Mouse (Mus musculus) neural tube, embryonic 15.5 days (tissue): ENCODE data around the gene Fras1. TPM values are rescaled to one million over a fixed set of nuclear protein-coding genes. Genes with fewer than 3 reads are reported as not detected.

Experiments used
- ATAC-seq: fragments of 200-750 bp; cut with Nextera tagmentation; 2 replicates; pipeline ENCODE4 v1.8.0; 2017; ENCODE audit warnings: mild to moderate bottlenecking, moderate TSS enrichment, moderate library complexity; ENCODE audit not compliant: low FRiP score
- H3K27ac ChIP-seq: fragments of 300-500 bp; sonication (generic); replicated peaks from 2 replicates; pipeline ENCODE4 v1.5.1; 2015; ENCODE audit warnings: mild to moderate bottlenecking, inconsistent platforms
- H3K27me3 ChIP-seq: fragments of 300-500 bp; sonication (generic); replicated peaks from 2 replicates; pipeline ENCODE4 v1.6.1; 2015; ENCODE audit warnings: inconsistent platforms
- H3K36me3 ChIP-seq: fragments of 300-500 bp; sonication (generic); 2 replicates; pipeline ENCODE4 v1.6.1; 2015; ENCODE audit warnings: inconsistent platforms
- H3K4me1 ChIP-seq: fragments of 300-500 bp; sonication (generic); 2 replicates; pipeline ENCODE4 v1.6.1; 2015; ENCODE audit warnings: inconsistent platforms
- H3K4me2 ChIP-seq: fragments of 300-500 bp; sonication (generic); 2 replicates; pipeline ENCODE4 v1.6.1; 2015; ENCODE audit warnings: inconsistent platforms, mild to moderate bottlenecking, moderate library complexity
- H3K4me3 ChIP-seq: fragments of 300-500 bp; sonication (generic); replicated peaks from 2 replicates; pipeline ENCODE4 v1.5.1; 2015; ENCODE audit warnings: mild to moderate bottlenecking, inconsistent platforms
- H3K9ac ChIP-seq: fragments of 300-500 bp; sonication (generic); replicated peaks from 2 replicates; pipeline ENCODE4 v1.6.1; 2015; ENCODE audit warnings: mild to moderate bottlenecking, inconsistent platforms
- H3K9me3 ChIP-seq: fragments of 300-500 bp; sonication (generic); replicated peaks from 2 replicates; pipeline ENCODE4 v1.6.1; 2016; ENCODE audit warnings: inconsistent platforms
- WGBS: fragments of 180-500 bp; shearing (Covaris S2); methylation state at CpG from one replicate; pipeline ENCODE4 v1.1.7; 2015; ENCODE audit warnings: mixed read lengths; 5-methylcytosine and 5-hydroxymethylcytosine counted together
- polyA plus RNA-seq: library from polyadenylated mRNA; unstranded; fragments of >200 nt; fragmentation: Nextera tagmentation; extraction: Ambion mirVana; gene quantifications from 2 replicates; pipeline ENCODE4 v1.2.1, GENCODE M21; 2015

Gene Fras1
- polyA plus RNA-seq, 1 experiment from 2014 or later = 5.3 TPM

DNA sequence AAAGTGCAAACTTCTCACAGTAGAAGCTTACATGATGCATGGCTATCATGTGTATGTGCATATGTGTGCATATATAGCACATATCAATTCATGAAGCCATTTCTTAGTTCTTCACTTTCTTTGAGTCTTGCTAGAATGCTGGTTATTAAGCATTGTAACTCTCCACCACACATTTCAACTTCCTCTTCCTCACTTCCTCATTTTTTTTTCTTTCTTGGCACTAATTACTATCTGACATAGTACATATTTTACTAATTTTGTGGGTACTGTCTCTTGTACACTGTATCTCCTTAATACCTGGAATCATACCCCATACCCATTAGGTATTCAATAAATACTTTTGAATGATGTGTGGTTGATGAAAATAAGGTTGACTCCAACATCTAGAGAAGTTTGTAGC, 158.2 kb downstream of the Fras1 start:
- no peak overlapping the region for H3K27ac ChIP-seq
- no peak overlapping the region for H3K4me2 ChIP-seq
- no peaks in the 10 kb centered on the region for H3K9me3 ChIP-seq
- H3K4me1 ChIP-seq = 0 out of 2 replicates have a peak, but pooled peaks cover 6% of the 10 kb centered on the region
- no peak for ATAC-seq
- no peaks in the 10 kb centered on the region for H3K36me3 ChIP-seq
- H3K4me3 ChIP-seq = no peak overlapping the region
- no peak overlapping the region for H3K9ac ChIP-seq
- no peaks in the 10 kb centered on the region for H3K27me3 ChIP-seq

DNA sequence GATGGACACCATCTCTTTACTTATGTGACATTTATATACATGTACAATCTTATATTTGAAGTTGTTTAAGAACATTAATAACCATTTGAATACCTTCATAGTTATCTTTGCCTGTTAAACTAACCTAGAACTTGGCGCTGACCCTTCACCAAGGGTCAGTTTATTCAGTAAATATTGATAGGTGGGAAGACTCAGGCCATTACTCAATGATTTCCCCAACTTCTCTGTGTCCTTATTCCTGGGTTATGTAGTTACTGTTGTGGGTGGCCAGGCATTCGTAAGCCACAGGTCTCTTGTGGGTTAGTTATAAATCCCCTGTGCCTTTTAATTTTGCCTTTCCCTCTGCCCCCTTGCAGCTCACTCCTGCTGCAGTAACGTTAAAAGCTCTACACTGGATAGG, 162.8 kb downstream of the Fras1 start:
- no peak for ATAC-seq
- Histone ChIP-seq H3K27me3 (no peaks in the 10 kb centered on the region), H3K9me3 (no peaks in the 10 kb centered on the region), H3K4me3 (no peak overlapping the region), H3K9ac (no peak overlapping the region), H3K27ac (no peak overlapping the region), H3K4me1 (no peaks in the 10 kb centered on the region), H3K36me3 (no peaks in the 10 kb centered on the region), H3K4me2 (no peak overlapping the region)
- WGBS = 79% methylated on average over 3 of the region's 3 CpGs

DNA sequence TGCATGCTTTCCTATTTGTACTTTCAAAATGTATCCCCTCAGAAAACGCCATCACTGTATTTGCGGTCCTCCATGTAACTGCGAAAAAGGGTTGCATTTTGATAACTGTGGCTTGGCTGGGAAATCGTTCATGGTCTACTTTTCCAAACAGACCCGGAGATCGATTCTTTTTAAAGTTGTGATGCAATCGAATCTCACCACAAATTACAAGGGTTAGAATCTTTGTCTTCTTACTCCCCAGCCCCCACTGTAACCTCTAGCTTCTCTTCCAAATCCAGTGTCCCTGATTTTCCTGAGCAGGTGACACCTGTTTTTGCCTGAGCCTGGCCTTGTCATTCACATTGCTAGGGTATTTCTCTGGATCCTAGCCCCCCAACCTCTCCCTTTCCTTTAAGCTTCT, 163.2 kb downstream of the Fras1 start:
- Histone ChIP-seq H3K9ac (no peak overlapping the region), H3K9me3 (no peaks in the 10 kb centered on the region), H3K4me3 (no peak overlapping the region), H3K4me2 (no peak overlapping the region), H3K27me3 (no peaks in the 10 kb centered on the region), H3K36me3 (no peaks in the 10 kb centered on the region), H3K4me1 (no peaks in the 10 kb centered on the region), H3K27ac (no peak overlapping the region)
- no peak for ATAC-seq
- 93% methylated on average over 7 of the region's 7 CpGs for WGBS

DNA sequence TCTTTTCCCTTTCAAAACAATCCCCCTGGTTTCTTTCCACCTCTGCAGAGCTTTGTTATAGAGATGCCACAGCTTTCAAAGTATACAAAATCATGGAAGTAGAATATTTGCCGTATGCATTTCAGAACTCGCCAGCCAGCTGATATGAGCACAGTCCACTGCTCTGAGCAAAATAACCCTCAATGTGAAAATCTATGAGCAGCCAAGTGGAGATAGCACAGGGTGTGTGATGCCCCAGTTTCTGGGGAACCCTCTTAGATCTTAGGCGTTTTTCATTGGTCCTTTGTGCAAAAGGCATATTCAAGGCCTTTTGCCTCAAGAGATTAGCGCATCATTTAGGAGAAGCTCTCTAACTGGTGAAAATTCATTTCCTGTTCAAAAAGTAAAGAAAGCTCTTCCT, 170.4 kb downstream of the Fras1 start:
- no peaks in the 10 kb centered on the region for H3K36me3 ChIP-seq
- 92% methylated on average over 4 of the region's 4 CpGs for WGBS
- no peak overlapping the region for H3K4me3 ChIP-seq
- ATAC-seq = no peak
- no peaks in the 10 kb centered on the region for H3K27me3 ChIP-seq
- no peaks in the 10 kb centered on the region for H3K9me3 ChIP-seq
- no peaks in the 10 kb centered on the region for H3K4me1 ChIP-seq
- H3K27ac ChIP-seq = no peak overlapping the region
- H3K9ac ChIP-seq = no peak overlapping the region
- no peak overlapping the region for H3K4me2 ChIP-seq

DNA sequence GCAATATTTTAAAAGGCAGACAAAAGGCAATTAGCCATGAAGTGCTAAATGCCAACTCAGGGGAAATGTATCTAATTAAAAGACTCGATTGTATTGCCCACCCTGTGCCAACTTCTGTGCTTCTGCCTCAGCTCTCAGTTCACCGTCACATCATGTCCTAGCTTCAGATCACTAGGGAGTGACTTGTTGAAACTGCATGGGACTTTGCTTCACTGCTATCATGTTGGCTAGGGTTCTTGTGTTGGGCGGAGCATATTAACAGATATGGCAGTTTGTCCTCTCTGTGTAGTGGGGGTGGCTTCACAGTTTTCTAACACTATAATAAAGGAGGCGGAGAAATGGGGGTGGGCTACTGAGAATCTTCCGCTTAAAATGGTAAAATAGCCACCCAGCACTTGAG, 172.2 kb downstream of the Fras1 start:
- no peaks in the 10 kb centered on the region for H3K4me1 ChIP-seq
- no peak overlapping the region for H3K4me2 ChIP-seq
- WGBS = 78% methylated on average over 5 of the region's 5 CpGs
- H3K36me3 ChIP-seq = no peaks in the 10 kb centered on the region
- no peak overlapping the region for H3K9ac ChIP-seq
- H3K9me3 ChIP-seq = no peaks in the 10 kb centered on the region
- no peak overlapping the region for H3K27ac ChIP-seq
- no peak overlapping the region for H3K4me3 ChIP-seq
- no peak for ATAC-seq
- H3K27me3 ChIP-seq = no peaks in the 10 kb centered on the region

DNA sequence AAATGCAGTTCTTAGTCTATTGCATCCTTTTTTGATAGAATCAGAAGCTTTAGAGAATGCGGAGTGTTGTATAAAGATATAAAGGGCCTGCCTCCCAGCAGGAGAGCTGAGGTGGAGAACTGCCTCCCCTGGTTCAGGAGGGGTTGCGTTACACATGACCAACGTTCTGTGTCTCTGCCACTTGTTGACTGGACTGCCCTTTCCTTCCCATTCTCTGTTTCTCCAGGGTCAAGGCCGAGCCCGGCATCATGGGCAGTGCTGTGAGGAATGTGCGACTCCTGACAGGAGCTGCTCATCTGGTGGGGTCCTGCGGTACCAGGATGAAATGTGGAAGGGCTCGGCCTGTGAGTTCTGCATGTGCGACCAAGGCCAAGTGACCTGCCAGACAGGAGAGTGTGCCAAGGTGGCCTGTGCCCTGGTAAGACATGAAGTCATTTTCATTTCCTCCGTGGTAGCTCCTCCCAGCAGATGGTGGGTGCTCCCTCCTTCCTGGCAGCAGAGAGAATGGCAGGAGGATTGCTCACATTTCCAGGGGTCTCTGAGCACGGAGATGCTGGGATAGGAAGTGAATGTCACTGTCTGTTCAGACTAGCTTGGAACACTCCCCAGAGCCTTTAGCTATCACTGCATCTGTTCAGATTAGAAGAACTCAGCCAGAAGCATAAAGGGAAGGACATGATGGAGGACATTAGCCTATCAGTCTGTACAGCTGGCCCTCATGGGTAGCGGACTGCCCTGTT, 181.4 kb downstream of the Fras1 start:
- no peak for ATAC-seq
- WGBS = 86% methylated on average over 12 of the region's 12 CpGs

DNA sequence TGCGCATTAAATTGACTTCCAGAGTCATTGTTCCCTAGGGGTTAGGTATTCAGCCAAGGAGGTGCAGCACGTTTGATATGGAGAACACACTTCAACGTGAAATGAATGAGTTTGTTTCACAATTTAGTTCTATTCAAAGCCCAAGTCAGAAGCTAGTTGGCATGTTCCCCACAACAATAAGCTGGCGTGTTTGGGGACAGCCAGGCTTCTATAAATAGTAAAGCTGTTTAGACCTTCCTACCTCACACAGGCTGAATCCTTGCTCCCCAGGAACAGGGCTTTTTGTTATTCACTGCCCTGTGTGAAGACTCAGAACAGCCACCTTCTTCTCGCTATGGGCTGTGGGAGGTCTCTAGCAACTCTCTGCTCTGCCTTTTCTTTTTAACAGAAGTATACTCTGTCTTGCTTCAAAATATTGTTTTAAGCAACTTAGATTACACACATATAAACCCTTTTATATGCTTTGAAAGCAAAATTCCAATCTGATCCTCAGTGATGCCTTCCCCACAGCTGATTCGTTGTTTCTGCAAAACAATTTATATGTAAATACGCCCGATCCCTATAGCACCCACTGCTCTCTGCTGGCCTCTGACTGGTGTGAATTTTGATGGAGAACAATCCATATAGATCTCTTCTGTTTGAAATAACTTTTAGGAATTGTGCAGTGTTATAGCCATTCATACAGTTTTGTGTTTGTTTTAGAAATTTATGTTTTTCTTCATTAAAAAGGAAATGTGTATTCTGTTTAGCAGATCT, 184.5 kb downstream of the Fras1 start:
- WGBS = 30% methylated on average over 8 of the region's 8 CpGs

More for the DNA sequence above, 181.4 kb downstream of the Fras1 start:
- H3K4me3 ChIP-seq = no peak overlapping the region
- H3K27ac ChIP-seq = no peak overlapping the region
- peaks cover 13% of the 10 kb centered on the region for H3K4me1 ChIP-seq
- no peaks in the 10 kb centered on the region for H3K9me3 ChIP-seq
- H3K27me3 ChIP-seq = no peaks in the 10 kb centered on the region
- H3K9ac ChIP-seq = no peak overlapping the region
- no peak overlapping the region for H3K4me2 ChIP-seq
- no peaks in the 10 kb centered on the region for H3K36me3 ChIP-seq

DNA sequence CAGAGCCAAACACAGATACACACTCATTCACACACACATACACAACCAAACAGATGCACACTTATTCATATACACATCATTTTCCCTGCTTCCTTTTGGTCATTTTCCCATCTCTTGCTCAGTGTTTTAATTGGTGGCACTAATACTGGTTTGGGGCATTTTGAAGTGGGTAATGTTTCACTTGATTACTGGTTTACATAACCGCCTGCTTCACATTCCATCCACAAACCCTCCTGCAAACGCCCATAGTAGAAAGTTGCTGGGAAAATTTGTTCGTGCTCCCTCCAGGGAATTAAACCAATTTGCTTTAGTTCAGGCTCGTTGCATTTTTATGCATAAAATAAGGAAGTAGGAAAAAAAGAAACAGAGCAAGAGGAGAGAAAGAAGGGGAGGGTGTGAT, 200.8 kb downstream of the Fras1 start:
- Histone ChIP-seq H3K9me3 (no peaks in the 10 kb centered on the region), H3K36me3 (no peaks in the 10 kb centered on the region), H3K27ac (no peak overlapping the region), H3K27me3 (no peaks in the 10 kb centered on the region), H3K9ac (no peak overlapping the region), H3K4me3 (no peak overlapping the region), H3K4me1 (0 out of 2 replicates have a peak, but pooled peaks cover 5% of the 10 kb centered on the region), H3K4me2 (no peak overlapping the region)
- 46% methylated on average over 4 of the region's 4 CpGs for WGBS
- ATAC-seq = no peak

More for the DNA sequence above, 184.5 kb downstream of the Fras1 start:
- no peak for ATAC-seq
- no peaks in the 10 kb centered on the region for H3K9me3 ChIP-seq
- H3K36me3 ChIP-seq = no peaks in the 10 kb centered on the region
- H3K4me1 ChIP-seq = peaks cover 13% of the 10 kb centered on the region
- no peak overlapping the region for H3K27ac ChIP-seq
- no peaks in the 10 kb centered on the region for H3K27me3 ChIP-seq
- H3K9ac ChIP-seq = no peak overlapping the region
- H3K4me3 ChIP-seq = no peak overlapping the region
- H3K4me2 ChIP-seq = no peak overlapping the region

DNA sequence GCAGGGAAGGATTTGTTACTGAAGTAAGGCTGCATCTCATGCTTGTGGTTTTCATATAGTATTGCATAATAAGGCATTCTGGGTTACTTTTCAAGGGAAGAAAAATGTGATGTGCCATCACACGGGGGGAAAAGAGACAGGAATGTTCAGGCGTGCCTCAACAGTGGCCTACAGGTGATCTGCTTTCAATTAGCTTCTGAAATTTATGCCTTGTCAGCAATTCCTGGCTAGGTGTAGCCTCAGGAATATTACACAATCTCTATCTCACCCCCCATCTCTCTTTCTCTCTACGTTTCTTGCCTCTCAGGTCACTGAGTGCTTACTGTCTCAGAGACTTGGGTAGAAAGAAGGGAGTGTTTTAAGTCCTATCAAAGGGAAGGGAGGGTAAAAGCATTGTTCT, 204.9 kb downstream of the Fras1 start:
- ATAC-seq = no peak
- Histone ChIP-seq H3K4me1 (0 out of 2 replicates have a peak, but pooled peaks cover 5% of the 10 kb centered on the region), H3K9me3 (no peaks in the 10 kb centered on the region), H3K4me3 (no peak overlapping the region), H3K4me2 (no peak overlapping the region), H3K9ac (no peak overlapping the region), H3K27ac (no peak overlapping the region), H3K36me3 (no peaks in the 10 kb centered on the region), H3K27me3 (no peaks in the 10 kb centered on the region)
- 84% methylated on average over 3 of the region's 3 CpGs for WGBS

DNA sequence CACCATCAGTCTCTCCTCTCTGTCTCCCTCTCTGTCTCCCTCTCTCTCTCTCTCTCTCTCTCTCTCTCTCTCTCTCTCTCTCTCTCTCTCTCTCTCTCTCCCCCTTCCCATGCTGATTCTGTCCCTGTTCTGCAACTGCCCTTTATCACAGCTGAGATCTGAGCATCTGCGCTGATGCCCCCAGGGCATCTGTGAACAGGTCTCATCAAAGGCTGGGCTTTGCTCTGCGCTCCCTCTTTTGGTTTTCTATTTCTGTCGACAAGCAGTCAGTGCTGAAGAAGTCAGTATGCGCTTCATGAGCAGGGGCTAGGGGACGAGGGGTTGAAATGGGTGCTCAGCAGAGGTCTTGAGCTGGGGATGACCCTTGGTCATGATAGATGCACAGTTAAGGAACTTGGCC, 206.2 kb downstream of the Fras1 start:
- H3K4me2 ChIP-seq = no peak overlapping the region
- H3K27ac ChIP-seq = no peak overlapping the region
- H3K36me3 ChIP-seq = no peaks in the 10 kb centered on the region
- H3K9ac ChIP-seq = no peak overlapping the region
- 0 out of 2 replicates have a peak, but pooled peaks cover under 1% of the 10 kb centered on the region for H3K4me1 ChIP-seq
- no peaks in the 10 kb centered on the region for H3K9me3 ChIP-seq
- no peak overlapping the region for H3K4me3 ChIP-seq
- WGBS = 69% methylated on average over 5 of the region's 5 CpGs
- no peaks in the 10 kb centered on the region for H3K27me3 ChIP-seq
- no peak for ATAC-seq

DNA sequence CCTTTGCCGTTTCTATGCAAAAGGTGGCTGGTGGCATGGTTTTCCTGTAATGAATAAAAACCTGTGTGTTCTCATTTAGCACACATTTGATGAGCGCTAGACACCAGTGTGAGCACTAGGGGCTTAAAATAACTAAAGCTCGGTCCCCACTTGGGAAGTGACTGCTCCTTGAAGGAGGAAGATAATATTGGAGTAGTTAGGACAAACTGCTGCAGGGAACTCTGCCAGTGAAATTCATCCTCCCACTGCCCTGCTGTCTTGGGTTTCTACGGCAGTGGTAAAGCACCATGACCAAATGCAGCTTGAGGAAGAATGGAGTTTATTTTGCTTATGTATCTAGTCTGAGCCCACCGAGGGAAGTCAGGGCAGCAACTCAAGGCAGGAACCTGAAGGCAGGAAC, 211.0 kb downstream of the Fras1 start:
- Histone ChIP-seq H3K4me1 (no peaks in the 10 kb centered on the region), H3K27ac (no peak overlapping the region), H3K4me3 (no peak overlapping the region), H3K9ac (no peak overlapping the region), H3K36me3 (no peaks in the 10 kb centered on the region), H3K27me3 (no peaks in the 10 kb centered on the region), H3K9me3 (no peaks in the 10 kb centered on the region), H3K4me2 (no peak overlapping the region)
- WGBS = 86% methylated on average over 5 of the region's 5 CpGs
- no peak for ATAC-seq

DNA sequence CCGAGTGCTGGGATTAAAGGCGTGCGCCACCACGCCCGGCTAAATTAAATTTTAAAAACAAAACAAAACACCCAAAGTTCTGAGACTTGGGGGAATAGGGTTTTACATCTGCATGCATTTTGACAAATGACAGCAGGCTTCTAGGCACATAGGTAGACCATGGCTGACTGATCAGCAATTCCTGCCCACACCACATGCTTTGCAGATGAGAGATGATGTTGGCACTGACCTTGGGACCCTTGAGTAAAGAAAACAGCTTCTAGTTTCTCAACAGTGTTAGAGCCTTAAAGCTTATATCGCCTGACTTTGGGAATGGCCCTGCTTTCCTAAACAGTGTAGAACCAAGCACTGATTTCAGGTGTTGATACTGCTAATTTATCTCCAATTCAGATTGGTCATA, 216.9 kb downstream of the Fras1 start:
- Histone ChIP-seq H3K9me3 (no peaks in the 10 kb centered on the region), H3K4me1 (no peaks in the 10 kb centered on the region), H3K27ac (no peak overlapping the region), H3K36me3 (no peaks in the 10 kb centered on the region), H3K9ac (no peak overlapping the region), H3K27me3 (no peaks in the 10 kb centered on the region), H3K4me2 (no peak overlapping the region), H3K4me3 (no peak overlapping the region)
- WGBS = 97% methylated on average over 6 of the region's 6 CpGs
- ATAC-seq = no peak
